Mouse (Mus musculus) forebrain, embryonic 16.5 days (tissue): ENCODE measurements around the gene Psmf1. TPM values are rescaled to one million over a fixed set of nuclear protein-coding genes. Genes with fewer than 3 reads are reported as not detected.

Experiments used
- ATAC-seq: fragments of 200-750 bp; cut with Nextera tagmentation; 2 replicates; pipeline ENCODE4 v1.8.0; 2017; ENCODE audit warnings: mild to moderate bottlenecking, moderate library complexity
- H3K27ac ChIP-seq: fragments of 300-500 bp; sonication (generic); 2 replicates; pipeline ENCODE4 v1.5.1; 2014; ENCODE audit warnings: low read length, control low read depth
- H3K27me3 ChIP-seq: fragments of 300-500 bp; sonication (generic); replicated peaks from 2 replicates; pipeline ENCODE4 v1.6.1; 2014; ENCODE audit warnings: low read length; ENCODE audit not compliant: control insufficient read depth, insufficient read depth
- H3K36me3 ChIP-seq: fragments of 300-500 bp; sonication (generic); 2 replicates; pipeline ENCODE4 v1.6.1; 2014; ENCODE audit not compliant: control insufficient read depth, insufficient read depth
- H3K4me1 ChIP-seq: fragments of 300-500 bp; sonication (generic); replicated peaks from 2 replicates; pipeline ENCODE4 v1.6.1; 2014; ENCODE audit warnings: low read length; ENCODE audit not compliant: control insufficient read depth, insufficient read depth
- H3K4me2 ChIP-seq: fragments of 300-500 bp; sonication (generic); 2 replicates; pipeline ENCODE4 v1.6.1; 2014; ENCODE audit warnings: mild to moderate bottlenecking, low read length, control low read depth
- H3K4me3 ChIP-seq: fragments of 300-500 bp; sonication (generic); replicated peaks from 2 replicates; pipeline ENCODE4 v1.5.1; 2014; ENCODE audit warnings: mild to moderate bottlenecking, low read length, control low read depth
- H3K9ac ChIP-seq: fragments of 300-500 bp; sonication (generic); replicated peaks from 2 replicates; pipeline ENCODE4 v1.6.1; 2014; ENCODE audit warnings: low read depth, low read length, control low read depth
- H3K9me3 ChIP-seq: fragments of 300-500 bp; sonication (generic); 2 replicates; pipeline ENCODE4 v1.6.1; 2016; ENCODE audit warnings: low read length; ENCODE audit not compliant: control insufficient read depth
- WGBS: fragments of 180-500 bp; shearing (Covaris S2); extraction: QIAGEN DNeasy Blood & Tissue Kit; methylation state at CpG from one replicate; pipeline ENCODE4 v1.1.7; 2014; 5-methylcytosine and 5-hydroxymethylcytosine counted together
- polyA plus RNA-seq: library from polyadenylated mRNA; unstranded; fragments of >200 nt; fragmentation: Nextera tagmentation; extraction: Ambion mirVana; gene quantifications from 2 replicates; pipeline ENCODE4 v1.2.1, GENCODE M21; 2015

Gene Psmf1
- 56.7 and 57.3 TPM in 2 replicates for polyA plus RNA-seq

DNA sequence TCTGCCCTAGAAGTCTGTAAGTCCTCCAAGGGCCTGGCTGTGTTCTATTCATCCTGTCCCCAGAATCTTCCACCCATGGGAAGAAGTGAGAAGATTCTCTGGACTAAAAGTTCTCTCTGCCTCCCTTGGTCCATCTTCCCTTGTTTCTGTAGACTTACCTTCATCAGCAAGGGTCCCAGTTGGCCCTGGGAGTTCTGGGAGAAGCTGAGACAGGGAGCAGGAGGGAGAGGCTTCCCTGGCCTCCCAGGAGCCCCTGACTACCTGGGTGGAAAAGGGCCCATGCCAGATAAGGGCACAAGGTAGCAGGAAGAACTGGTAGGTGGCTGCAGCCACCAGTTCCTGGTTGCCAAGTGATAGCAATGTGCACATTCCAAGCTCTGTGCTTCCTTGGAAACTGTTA is at the start of gene Psmf1:
TSS of gene Psmf1 (minus strand) at position 342 of the 400 bp plus-strand sequence.
- H3K27me3 ChIP-seq: peaks cover 4% of the 10 kb centered on the region; the same call in 1 of the 2 replicates
- H3K4me3 ChIP-seq: no peak within 1 kb of the TSS
- ATAC-seq: no peak
- H3K4me2 ChIP-seq: no peak within 1 kb of the TSS
- peaks cover 18% of the 10 kb centered on the region for H3K4me1 ChIP-seq
- no peak within 1 kb of the TSS for H3K27ac ChIP-seq
- H3K9me3 ChIP-seq: no peaks in the 10 kb centered on the region
- H3K36me3 ChIP-seq: no peaks in the 10 kb centered on the region
- H3K9ac ChIP-seq: no peak within 1 kb of the TSS

DNA sequence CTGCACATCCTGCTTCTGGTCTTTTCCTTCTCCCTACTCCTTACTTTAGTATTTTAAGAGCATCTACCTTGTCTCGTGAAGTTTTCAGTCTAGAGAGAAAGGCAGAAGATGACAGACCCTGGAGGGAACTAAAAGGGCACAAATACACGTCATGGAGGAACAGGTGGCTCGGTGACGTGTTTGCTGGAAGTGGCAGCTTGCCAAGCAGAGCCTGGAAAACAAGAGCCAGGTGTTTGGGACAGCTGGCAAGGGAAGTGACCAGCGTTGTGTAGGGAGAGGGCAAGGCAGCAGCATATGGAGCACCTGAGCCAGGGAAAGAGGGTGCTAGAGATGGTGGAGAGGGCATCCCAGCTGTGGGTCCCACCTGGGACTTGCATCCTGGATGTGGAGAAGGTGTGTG is 47.2 kb upstream of the Psmf1 start:
- H3K4me3 ChIP-seq: no peak overlapping the region
- H3K27me3 ChIP-seq: no peaks in the 10 kb centered on the region
- H3K36me3 ChIP-seq: no peaks in the 10 kb centered on the region
- no peaks in the 10 kb centered on the region for H3K9me3 ChIP-seq
- WGBS: 61% methylated on average over 5 of the region's 5 CpGs
- ATAC-seq: no peak
- H3K4me1 ChIP-seq: no peaks in the 10 kb centered on the region
- H3K4me2 ChIP-seq: no peak overlapping the region
- no peak overlapping the region for H3K27ac ChIP-seq
- H3K9ac ChIP-seq: no peak overlapping the region

DNA sequence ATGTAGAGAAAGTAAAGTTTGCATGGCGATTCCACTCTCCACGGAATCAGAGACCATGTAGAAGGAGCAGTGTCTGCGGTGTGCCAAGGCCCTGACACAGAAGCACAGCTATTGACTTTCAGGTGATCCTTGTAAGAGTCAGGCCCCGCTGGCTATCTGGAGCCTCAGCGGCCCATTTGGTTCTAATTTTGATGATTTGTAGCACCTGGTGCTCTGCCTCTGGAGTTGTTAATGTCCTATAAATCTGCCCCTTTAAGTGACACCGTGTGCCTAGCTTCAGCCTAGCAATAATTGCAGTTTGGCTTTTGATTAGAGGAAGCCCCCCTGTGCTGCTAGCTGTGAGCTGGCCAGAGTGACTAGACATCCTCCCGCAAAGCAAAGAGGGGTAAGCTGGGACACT is 46.2 kb upstream of the Psmf1 start:
- no peak for ATAC-seq
- no peak overlapping the region for H3K27ac ChIP-seq
- no peaks in the 10 kb centered on the region for H3K4me1 ChIP-seq
- no peak overlapping the region for H3K9ac ChIP-seq
- 75% methylated on average over 7 of the region's 7 CpGs for WGBS
- H3K4me2 ChIP-seq: no peak overlapping the region
- H3K9me3 ChIP-seq: no peaks in the 10 kb centered on the region
- H3K36me3 ChIP-seq: no peaks in the 10 kb centered on the region
- H3K4me3 ChIP-seq: no peak overlapping the region
- no peaks in the 10 kb centered on the region for H3K27me3 ChIP-seq

DNA sequence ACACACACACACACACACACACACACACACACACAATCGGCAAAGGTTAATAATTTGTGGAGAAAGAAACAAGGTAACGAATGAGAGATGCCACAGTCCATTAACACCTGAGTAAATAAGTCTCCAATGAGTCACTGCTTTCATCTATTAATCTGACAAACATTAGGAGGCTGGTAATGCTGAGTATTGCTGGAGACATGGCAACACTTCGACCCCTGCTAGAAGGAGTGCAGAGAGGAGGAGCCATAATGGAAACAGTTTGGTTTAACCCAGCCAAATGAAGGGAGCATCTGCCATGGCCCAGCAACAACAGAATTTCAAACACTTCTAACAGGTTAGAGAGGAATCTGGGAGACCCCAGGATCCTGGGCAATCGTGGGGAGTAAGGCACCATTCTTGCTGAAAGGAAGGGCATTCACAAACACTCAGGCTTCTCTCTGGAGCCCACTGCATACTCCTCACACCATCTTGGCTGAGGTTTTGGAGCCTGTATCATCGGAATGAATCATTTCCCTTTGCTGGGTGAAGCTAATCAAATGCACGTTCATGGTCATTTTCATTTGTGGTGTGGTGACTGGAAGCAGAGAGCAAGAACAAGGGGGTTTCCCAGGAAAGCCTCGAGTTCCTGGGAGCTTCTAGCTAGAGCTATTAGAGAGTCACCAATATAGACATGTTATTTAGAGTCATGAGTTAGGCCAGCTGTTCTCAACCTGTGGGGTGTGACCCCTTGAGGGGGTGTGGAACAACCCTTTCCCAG is 44.4 kb upstream of the Psmf1 start:
- 79% methylated on average over 7 of the region's 7 CpGs for WGBS
- Histone ChIP-seq H3K9me3 (no peaks in the 10 kb centered on the region), H3K4me1 (no peaks in the 10 kb centered on the region)

DNA sequence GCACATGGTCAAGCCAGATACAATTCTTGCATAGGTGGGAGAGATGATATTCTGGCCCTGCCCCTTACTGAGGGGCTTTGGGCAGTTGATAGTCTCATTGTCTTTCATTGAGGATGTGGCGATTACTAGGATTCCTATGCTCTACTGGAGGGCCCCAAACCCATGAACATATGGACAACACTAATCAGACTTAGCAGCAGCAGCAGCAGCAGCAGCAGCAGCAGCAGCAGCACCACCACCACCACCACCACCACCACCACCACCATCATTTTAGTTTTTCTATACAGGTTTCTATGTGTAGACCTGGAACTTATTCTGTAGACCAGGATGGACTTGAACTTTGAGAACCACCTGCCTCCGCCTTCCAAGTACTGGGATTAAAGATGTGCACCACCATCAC is 39.5 kb upstream of the Psmf1 start:
- Histone ChIP-seq H3K27ac (no peak overlapping the region), H3K27me3 (no peaks in the 10 kb centered on the region), H3K9ac (no peak overlapping the region), H3K4me1 (no peaks in the 10 kb centered on the region), H3K4me2 (no peak overlapping the region), H3K9me3 (no peaks in the 10 kb centered on the region), H3K36me3 (no peaks in the 10 kb centered on the region), H3K4me3 (no peak overlapping the region)
- 94% methylated on average over 2 of the region's 2 CpGs for WGBS
- ATAC-seq: no peak

More for the DNA sequence above, 44.4 kb upstream of the Psmf1 start:
- no peak overlapping the region for H3K9ac ChIP-seq
- H3K4me2 ChIP-seq: no peak overlapping the region
- H3K4me3 ChIP-seq: no peak overlapping the region
- no peaks in the 10 kb centered on the region for H3K27me3 ChIP-seq
- H3K27ac ChIP-seq: no peak overlapping the region
- no peak for ATAC-seq
- no peaks in the 10 kb centered on the region for H3K36me3 ChIP-seq

DNA sequence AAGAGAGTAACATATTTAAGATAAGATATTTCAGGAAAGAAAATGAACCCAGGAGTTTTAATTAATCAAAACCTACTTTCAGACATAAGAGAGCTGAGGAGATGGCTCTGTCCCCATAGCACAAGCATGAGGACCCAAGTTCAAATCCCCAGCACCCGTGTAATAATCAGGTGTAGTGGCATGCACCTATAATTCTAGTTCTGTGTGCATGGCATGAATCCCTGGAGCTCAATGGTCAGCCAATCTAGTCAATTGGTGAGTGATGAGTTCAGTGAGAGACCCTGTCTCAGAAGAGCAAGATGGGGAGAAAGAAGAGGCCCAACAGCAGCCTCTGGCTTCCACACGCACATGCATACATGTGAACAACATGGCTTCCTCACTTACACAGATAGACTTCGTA is 33.4 kb upstream of the Psmf1 start:
- H3K9me3 ChIP-seq: no peaks in the 10 kb centered on the region
- H3K4me2 ChIP-seq: no peak overlapping the region
- H3K27ac ChIP-seq: no peak overlapping the region
- no peaks in the 10 kb centered on the region for H3K36me3 ChIP-seq
- ATAC-seq: no peak
- no peaks in the 10 kb centered on the region for H3K4me1 ChIP-seq
- H3K27me3 ChIP-seq: no peaks in the 10 kb centered on the region
- H3K9ac ChIP-seq: no peak overlapping the region
- 91% methylated on average over 3 of the region's 3 CpGs for WGBS
- H3K4me3 ChIP-seq: no peak overlapping the region

DNA sequence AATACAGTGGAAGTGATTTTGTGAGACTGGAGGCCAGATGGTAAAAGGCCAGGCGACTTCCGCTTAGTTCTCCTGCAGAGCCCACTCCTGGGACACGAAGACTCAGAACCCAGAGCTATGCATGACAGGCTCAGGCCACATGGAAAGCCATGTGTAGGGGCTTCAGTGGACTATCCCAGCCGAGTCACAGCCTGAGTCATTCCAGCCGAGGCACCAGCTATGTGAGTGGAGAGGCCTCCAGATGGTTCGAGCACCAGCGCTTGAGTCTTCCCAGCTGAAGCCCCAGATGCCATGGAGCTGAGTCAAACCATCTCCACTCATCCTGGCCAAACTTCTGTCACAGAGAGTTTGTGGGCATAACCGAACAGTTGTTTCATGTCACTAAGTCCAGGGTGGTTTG is 29.5 kb upstream of the Psmf1 start:
- no peaks in the 10 kb centered on the region for H3K4me1 ChIP-seq
- no peak overlapping the region for H3K4me2 ChIP-seq
- no peak overlapping the region for H3K9ac ChIP-seq
- H3K27ac ChIP-seq: no peak overlapping the region
- H3K36me3 ChIP-seq: no peaks in the 10 kb centered on the region
- H3K27me3 ChIP-seq: no peaks in the 10 kb centered on the region
- no peak overlapping the region for H3K4me3 ChIP-seq
- WGBS: 90% methylated on average over 8 of the region's 8 CpGs
- ATAC-seq: no peak
- H3K9me3 ChIP-seq: no peaks in the 10 kb centered on the region

DNA sequence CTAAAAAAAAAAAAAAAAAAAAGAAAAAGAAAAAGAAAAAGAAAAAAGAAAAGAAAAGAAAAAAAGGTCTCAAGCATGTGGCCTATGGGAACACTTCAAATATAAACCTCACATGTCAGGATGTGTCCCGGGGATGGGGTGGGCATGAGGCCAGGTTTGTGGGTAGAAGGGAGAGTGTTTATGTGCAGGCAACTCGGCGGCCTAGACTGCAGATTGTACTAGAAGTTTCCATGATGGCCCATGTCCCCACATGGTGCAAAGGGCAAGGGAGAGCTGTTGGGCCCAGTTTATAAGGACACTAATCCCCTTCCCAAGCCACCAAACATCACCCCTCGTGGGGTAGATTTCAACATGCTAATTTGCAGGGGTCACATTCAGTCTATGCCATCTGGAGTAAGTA is 28.2 kb upstream of the Psmf1 start:
- H3K36me3 ChIP-seq: no peaks in the 10 kb centered on the region
- ATAC-seq: no peak
- no peaks in the 10 kb centered on the region for H3K27me3 ChIP-seq
- no peaks in the 10 kb centered on the region for H3K4me1 ChIP-seq
- no peak overlapping the region for H3K4me2 ChIP-seq
- no peak overlapping the region for H3K4me3 ChIP-seq
- no peak overlapping the region for H3K27ac ChIP-seq
- no peak overlapping the region for H3K9ac ChIP-seq
- H3K9me3 ChIP-seq: no peaks in the 10 kb centered on the region
- 79% methylated on average over 4 of the region's 4 CpGs for WGBS

DNA sequence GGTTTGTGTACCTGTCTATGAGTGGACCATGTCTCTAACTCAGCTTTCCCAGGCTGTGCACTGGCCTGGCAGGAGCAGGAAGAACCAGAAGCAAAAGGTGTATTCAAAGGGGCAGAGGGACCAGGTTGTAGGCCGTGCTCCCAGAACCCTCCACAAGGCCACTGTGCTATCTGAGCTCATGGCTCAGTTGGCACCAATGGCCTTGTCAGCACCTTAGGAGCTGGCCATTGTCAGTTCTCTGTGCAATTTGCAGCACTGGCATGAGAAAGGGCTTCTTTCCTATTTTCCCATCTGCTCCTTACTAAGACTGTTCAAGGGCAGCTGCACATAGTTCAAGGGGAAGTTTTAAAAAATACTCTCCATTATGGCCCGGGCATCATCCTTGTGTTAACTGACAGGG is 20.6 kb upstream of the Psmf1 start:
- no peaks in the 10 kb centered on the region for H3K4me1 ChIP-seq
- no peak overlapping the region for H3K27ac ChIP-seq
- no peak overlapping the region for H3K4me3 ChIP-seq
- no peak for ATAC-seq
- no peaks in the 10 kb centered on the region for H3K27me3 ChIP-seq
- 91% methylated on average over 2 of the region's 2 CpGs for WGBS
- H3K9ac ChIP-seq: no peak overlapping the region
- H3K4me2 ChIP-seq: no peak overlapping the region
- no peaks in the 10 kb centered on the region for H3K36me3 ChIP-seq
- H3K9me3 ChIP-seq: no peaks in the 10 kb centered on the region
